Mouse (Mus musculus) spleen, adult 2 months (tissue): ENCODE data around the gene Herc6.

ENCODE experiments used
- CTCF ChIP-seq: fragments of 200-500 bp; IDR thresholded peaks from 2 replicates; pipeline ENCODE4 v1.5.1; 2011; ENCODE audit warnings: mild to moderate bottlenecking, inconsistent platforms; ENCODE audit not compliant: insufficient read depth, insufficient read length, insufficient replicate concordance; ENCODE audit errors: extremely low read depth
- POLR2A ChIP-seq: fragments of 200-500 bp; IDR thresholded peaks from 2 replicates; pipeline ENCODE4 v1.6.1; 2011; ENCODE audit warnings: low read depth, low read length, inconsistent platforms

GRCm38 (mm10) chr6:57703703-57704102, 122.9 kb downstream of the Herc6 start:
- no peak for TF ChIP-seq POLR2A
- no peak for TF ChIP-seq CTCF
